Mouse (Mus musculus): ENCODE data around the gene Fat1.

Gene Fat1

GRCm38 (mm10) chr8:44971346-44971745 is 36.1 kb downstream of the Fat1 start:
- TF ChIP-seq POU5F1 (IDR thresholded peaks at IDR 0.05; ENCODE audit: borderline replicate concordance, low read length) (peak; percentile 82), NANOG (IDR thresholded peaks at IDR 0.05; ENCODE audit: borderline replicate concordance, low read length) (peak; percentile 91), CTCF (conservative IDR thresholded peaks at IDR 0.05; ENCODE audit: low read length) (no peak)
- peaks cover 33% of the 10 kb centered on the region for H3K36me3 ChIP-seq (ENCODE audit: insufficient read depth, low read length)
- H3K9me3 ChIP-seq (ENCODE audit: low read length) = no peaks in the 10 kb centered on the region
- H3K4me3 ChIP-seq (replicated peaks; ENCODE audit: low read length) = peak overlapping the region; percentile 43; the same call in 1 of the 2 replicates
- H3K27me3 ChIP-seq (ENCODE audit: insufficient read depth, low read length) = peaks cover 53% of the 10 kb centered on the region
- peaks cover 91% of the 10 kb centered on the region for H3K4me1 ChIP-seq (replicated peaks; ENCODE audit: low read depth, low read length)

GRCm38 (mm10) chr8:44971964-44972363 is 36.7 kb downstream of the Fat1 start:
- H3K4me3 ChIP-seq (replicated peaks; ENCODE audit: low read length) = peak overlapping the region; percentile 43
- H3K9me3 ChIP-seq (ENCODE audit: low read length) = no peaks in the 10 kb centered on the region
- H3K4me1 ChIP-seq (replicated peaks; ENCODE audit: low read depth, low read length) = peaks cover 92% of the 10 kb centered on the region
- H3K27me3 ChIP-seq (ENCODE audit: insufficient read depth, low read length) = peaks cover 57% of the 10 kb centered on the region
- H3K36me3 ChIP-seq (ENCODE audit: insufficient read depth, low read length) = peaks cover 36% of the 10 kb centered on the region
- TF ChIP-seq POU5F1 (IDR thresholded peaks at IDR 0.05; ENCODE audit: borderline replicate concordance, low read length) (no peak), NANOG (IDR thresholded peaks at IDR 0.05; ENCODE audit: borderline replicate concordance, low read length) (no peak), CTCF (conservative IDR thresholded peaks at IDR 0.05; ENCODE audit: low read length) (no peak)

GRCm38 (mm10) chr8:44975113-44975512 is 39.9 kb downstream of the Fat1 start:
- peaks cover 28% of the 10 kb centered on the region for H3K36me3 ChIP-seq (ENCODE audit: insufficient read depth, low read length)
- no peaks in the 10 kb centered on the region for H3K9me3 ChIP-seq (ENCODE audit: low read length)
- H3K4me3 ChIP-seq (replicated peaks; ENCODE audit: low read length) = no peak overlapping the region
- no peak for TF ChIP-seq POU5F1 (IDR thresholded peaks at IDR 0.05; ENCODE audit: borderline replicate concordance, low read length)
- no peak for TF ChIP-seq CTCF (conservative IDR thresholded peaks at IDR 0.05; ENCODE audit: low read length)
- TF ChIP-seq NANOG (IDR thresholded peaks at IDR 0.05; ENCODE audit: borderline replicate concordance, low read length) = no peak
- H3K27me3 ChIP-seq (ENCODE audit: insufficient read depth, low read length) = peaks cover 56% of the 10 kb centered on the region
- peaks cover 93% of the 10 kb centered on the region for H3K4me1 ChIP-seq (replicated peaks; ENCODE audit: low read depth, low read length)

DNA sequence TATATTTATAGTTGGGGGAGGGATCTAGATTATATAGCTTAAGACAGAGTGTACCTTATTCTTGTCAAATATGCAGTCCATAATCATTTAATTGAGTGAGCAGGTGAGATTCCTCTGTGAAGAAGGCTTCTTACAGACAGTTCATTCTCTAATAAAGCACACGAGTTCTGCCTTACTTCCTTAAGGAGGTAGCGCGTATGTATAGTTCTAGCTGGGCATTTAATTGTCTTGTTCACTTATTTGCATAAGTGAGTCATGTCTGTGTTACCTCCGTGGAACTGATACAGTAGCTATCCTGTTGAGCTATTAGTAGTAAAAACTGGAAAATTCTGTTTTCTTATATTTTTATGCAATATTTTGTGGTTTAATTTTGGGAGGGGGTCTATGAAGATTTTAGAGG is 40.4 kb downstream of the Fat1 start:
- Histone ChIP-seq H3K36me3 (ENCODE audit: insufficient read depth, low read length) (peaks cover 32% of the 10 kb centered on the region), H3K4me1 (replicated peaks; ENCODE audit: low read depth, low read length) (peaks cover 93% of the 10 kb centered on the region), H3K27me3 (ENCODE audit: insufficient read depth, low read length) (peaks cover 60% of the 10 kb centered on the region), H3K9me3 (ENCODE audit: low read length) (no peaks in the 10 kb centered on the region), H3K4me3 (replicated peaks; ENCODE audit: low read length) (no peak overlapping the region)
- TF ChIP-seq CTCF (conservative IDR thresholded peaks at IDR 0.05; ENCODE audit: low read length) = no peak
- no peak for TF ChIP-seq NANOG (IDR thresholded peaks at IDR 0.05; ENCODE audit: borderline replicate concordance, low read length)
- no peak for TF ChIP-seq POU5F1 (IDR thresholded peaks at IDR 0.05; ENCODE audit: borderline replicate concordance, low read length)

- H3K4me1 ChIP-seq (replicated peaks; ENCODE audit: low read depth, low read length) = peaks cover 82% of the 10 kb centered on the region
- no peak for TF ChIP-seq CTCF (conservative IDR thresholded peaks at IDR 0.05; ENCODE audit: low read length)
- TF ChIP-seq NANOG (IDR thresholded peaks at IDR 0.05; ENCODE audit: borderline replicate concordance, low read length) = no peak
- TF ChIP-seq POU5F1 (IDR thresholded peaks at IDR 0.05; ENCODE audit: borderline replicate concordance, low read length) = no peak
- H3K27me3 ChIP-seq (ENCODE audit: insufficient read depth, low read length) = peaks cover 62% of the 10 kb centered on the region
- H3K9me3 ChIP-seq (ENCODE audit: low read length) = no peaks in the 10 kb centered on the region
- peak overlapping the region; percentile 41 for H3K4me3 ChIP-seq (replicated peaks; ENCODE audit: low read length)
- H3K36me3 ChIP-seq (ENCODE audit: insufficient read depth, low read length) = peaks cover 41% of the 10 kb centered on the region
Observed at GRCm38 (mm10) chr8:44978622-44979021, 43.4 kb downstream of the Fat1 start.

DNA sequence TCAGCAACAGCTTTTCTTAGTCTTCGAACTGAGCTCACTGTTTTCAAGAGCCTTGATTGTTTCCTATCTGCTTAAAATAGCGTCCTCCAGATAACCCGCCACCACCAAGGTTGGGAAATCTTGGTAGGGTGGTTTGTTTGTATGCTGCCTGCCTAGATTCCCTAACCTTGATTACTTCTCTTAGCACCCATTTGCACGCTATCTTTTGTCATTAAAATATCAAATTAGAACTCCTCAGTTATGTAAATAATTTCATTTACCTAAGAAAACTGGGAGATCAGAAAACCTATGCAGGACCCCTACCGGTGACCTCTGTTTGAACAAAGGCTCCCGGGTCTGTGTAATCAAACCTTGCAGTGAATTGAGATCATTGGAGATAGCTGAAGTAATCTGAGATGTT is 44.0 kb downstream of the Fat1 start:
- peaks cover 79% of the 10 kb centered on the region for H3K4me1 ChIP-seq (replicated peaks; ENCODE audit: low read depth, low read length)
- no peaks in the 10 kb centered on the region for H3K9me3 ChIP-seq (ENCODE audit: low read length)
- H3K36me3 ChIP-seq (ENCODE audit: insufficient read depth, low read length) = peaks cover 40% of the 10 kb centered on the region
- H3K27me3 ChIP-seq (ENCODE audit: insufficient read depth, low read length) = peaks cover 57% of the 10 kb centered on the region
- peak overlapping the region; percentile 41 for H3K4me3 ChIP-seq (replicated peaks; ENCODE audit: low read length)
- peak; percentile 83 for TF ChIP-seq POU5F1 (IDR thresholded peaks at IDR 0.05; ENCODE audit: borderline replicate concordance, low read length)
- no peak for TF ChIP-seq CTCF (conservative IDR thresholded peaks at IDR 0.05; ENCODE audit: low read length)
- TF ChIP-seq NANOG (IDR thresholded peaks at IDR 0.05; ENCODE audit: borderline replicate concordance, low read length) = peak; percentile 99

- Histone ChIP-seq H3K4me1 (replicated peaks; ENCODE audit: low read depth, low read length) (peaks cover 79% of the 10 kb centered on the region), H3K4me3 (replicated peaks; ENCODE audit: low read length) (peak overlapping the region; percentile 46), H3K9me3 (ENCODE audit: low read length) (no peaks in the 10 kb centered on the region), H3K36me3 (ENCODE audit: insufficient read depth, low read length) (peaks cover 40% of the 10 kb centered on the region), H3K27me3 (ENCODE audit: insufficient read depth, low read length) (peaks cover 51% of the 10 kb centered on the region)
- TF ChIP-seq POU5F1 (IDR thresholded peaks at IDR 0.05; ENCODE audit: borderline replicate concordance, low read length) (no peak), CTCF (conservative IDR thresholded peaks at IDR 0.05; ENCODE audit: low read length) (no peak), NANOG (IDR thresholded peaks at IDR 0.05; ENCODE audit: borderline replicate concordance, low read length) (no peak)
Observed at GRCm38 (mm10) chr8:44980030-44980429, 44.8 kb downstream of the Fat1 start.

GRCm38 (mm10) chr8:44985326-44986288 is 50.4 kb downstream of the Fat1 start:
- Histone ChIP-seq H3K4me1 (replicated peaks; ENCODE audit: low read depth, low read length) (peaks cover 41% of the 10 kb centered on the region), H3K36me3 (ENCODE audit: insufficient read depth, low read length) (peaks cover 53% of the 10 kb centered on the region), H3K9me3 (ENCODE audit: low read length) (no peaks in the 10 kb centered on the region), H3K4me3 (replicated peaks; ENCODE audit: low read length) (no peak overlapping the region), H3K27me3 (ENCODE audit: insufficient read depth, low read length) (peaks cover 15% of the 10 kb centered on the region)
- TF ChIP-seq CTCF (conservative IDR thresholded peaks at IDR 0.05; ENCODE audit: low read length) (no peak; the same call in 1 of the 2 replicates), NANOG (IDR thresholded peaks at IDR 0.05; ENCODE audit: borderline replicate concordance, low read length) (no peak), POU5F1 (IDR thresholded peaks at IDR 0.05; ENCODE audit: borderline replicate concordance, low read length) (no peak)

Data from E14TG2a.4 (cell line).